Mouse (Mus musculus) megakaryocyte, embryonic 14.5 days (primary cell): Measurements from ENCODE around the gene Asic1.

ENCODE experiments used
- FLI1 ChIP-seq: IDR thresholded peaks from 2 replicates; pipeline ENCODE4 v1.6.1; 2012; ENCODE audit warnings: low read length, inconsistent platforms, mixed read lengths
- GATA1 ChIP-seq: IDR thresholded peaks from 3 replicates; pipeline ENCODE4 v1.6.1; 2012; ENCODE audit warnings: mixed read lengths, low read length, inconsistent platforms, borderline replicate concordance

DNA sequence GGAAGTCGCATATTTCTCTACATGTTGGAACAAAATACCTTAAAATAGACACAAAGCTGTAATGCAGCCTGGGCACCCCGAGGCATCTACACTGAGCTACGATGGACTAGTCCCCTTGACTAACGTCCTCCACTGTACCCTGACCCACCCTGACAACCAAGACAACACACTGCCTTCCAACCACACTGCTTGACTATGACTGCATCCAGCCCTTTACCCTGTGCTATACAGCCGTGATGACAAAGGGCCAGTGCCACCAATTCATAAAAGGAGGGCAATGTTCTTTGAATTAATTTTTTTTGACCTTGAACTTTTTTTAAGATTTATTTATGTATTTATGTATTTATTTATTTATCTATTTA lies 32.1 kb upstream of the Asic1 start:
- no peak for TF ChIP-seq FLI1
- no peak for TF ChIP-seq GATA1
